Mouse (Mus musculus) heart, embryonic 16.5 days (tissue): ENCODE measurements at regions not wholly inside any gene's neighbourhood (a gene's known extent, or its start where the extent isn't known, plus 50 kb on each side); places are given as distances from the start of the nearest gene placed in this dataset.

Experiments used
- ATAC-seq: fragments of 200-750 bp; cut with Nextera tagmentation; replicated peaks from 2 replicates; pipeline ENCODE4 v1.8.0; 2017; ENCODE audit warnings: moderate number of reproducible peaks; ENCODE audit not compliant: insufficient read depth, low FRiP score; ENCODE audit errors: extremely low read depth
- H3K27ac ChIP-seq: fragments of 300-500 bp; sonication (generic); 2 replicates; pipeline ENCODE4 v1.5.1; 2014; ENCODE audit warnings: mild to moderate bottlenecking, low read length, control low read depth, moderate library complexity
- H3K27me3 ChIP-seq: fragments of 300-500 bp; sonication (generic); 2 replicates; pipeline ENCODE4 v1.6.1; 2014; ENCODE audit warnings: low read length, mixed read lengths; ENCODE audit not compliant: control insufficient read depth, insufficient read depth
- H3K36me3 ChIP-seq: fragments of 300-500 bp; sonication (generic); 2 replicates; pipeline ENCODE4 v1.6.1; 2014; ENCODE audit not compliant: control insufficient read depth, insufficient read depth
- H3K4me1 ChIP-seq: fragments of 300-500 bp; sonication (generic); 2 replicates; pipeline ENCODE4 v1.6.1; 2014; ENCODE audit warnings: low read length, mixed read lengths; ENCODE audit not compliant: control insufficient read depth, insufficient read depth
- H3K4me2 ChIP-seq: fragments of 300-500 bp; sonication (generic); 2 replicates; pipeline ENCODE4 v1.6.1; 2014; ENCODE audit warnings: low read depth, mild to moderate bottlenecking, control low read depth, low read length
- H3K4me3 ChIP-seq: fragments of 300-500 bp; sonication (generic); 2 replicates; pipeline ENCODE4 v1.5.1; 2014; ENCODE audit warnings: mild to moderate bottlenecking, control low read depth, low read length
- H3K9ac ChIP-seq: fragments of 300-500 bp; sonication (generic); 2 replicates; pipeline ENCODE4 v1.6.1; 2014; ENCODE audit warnings: low read length, control low read depth
- H3K9me3 ChIP-seq: fragments of 300-500 bp; sonication (generic); replicated peaks from 2 replicates; pipeline ENCODE4 v1.6.1; 2016; ENCODE audit warnings: low read length; ENCODE audit not compliant: control insufficient read depth
- WGBS: fragments of 180-500 bp; shearing (Covaris S2); extraction: QIAGEN DNeasy Blood & Tissue Kit; methylation state at CpG from one replicate; pipeline ENCODE4 v1.1.7; 2014; 5-methylcytosine and 5-hydroxymethylcytosine counted together

GRCm38 (mm10) chr3:149290228-149290627, 299.9 kb upstream of the Adgrl2 start:
- Histone ChIP-seq H3K27ac (no peak overlapping the region), H3K4me3 (no peak overlapping the region), H3K27me3 (no peaks in the 10 kb centered on the region), H3K36me3 (no peaks in the 10 kb centered on the region), H3K9ac (no peak overlapping the region), H3K4me2 (peak overlapping the region; percentile 27; the same call in 1 of the 2 replicates), H3K9me3 (no peaks in the 10 kb centered on the region), H3K4me1 (no peaks in the 10 kb centered on the region)
- WGBS: 55% methylated on average over 8 of the region's 8 CpGs
- ATAC-seq: no peak

- H3K27me3 ChIP-seq: no peaks in the 10 kb centered on the region
- no peak overlapping the region for H3K27ac ChIP-seq
- H3K9me3 ChIP-seq: no peaks in the 10 kb centered on the region
- H3K9ac ChIP-seq: no peak overlapping the region
- H3K4me3 ChIP-seq: no peak overlapping the region
- H3K36me3 ChIP-seq: no peaks in the 10 kb centered on the region
- H3K4me1 ChIP-seq: no peaks in the 10 kb centered on the region
- H3K4me2 ChIP-seq: no peak overlapping the region
- 89% methylated on average over 4 of the region's 4 CpGs for WGBS
- ATAC-seq: no peak
Observed at GRCm38 (mm10) chr3:149287080-149287479, 296.7 kb upstream of the Adgrl2 start.

- H3K9ac ChIP-seq: no peak overlapping the region
- H3K27me3 ChIP-seq: no peaks in the 10 kb centered on the region
- no peak for ATAC-seq
- H3K27ac ChIP-seq: no peak overlapping the region
- WGBS: 83% methylated on average over 4 of the region's 4 CpGs
- no peaks in the 10 kb centered on the region for H3K9me3 ChIP-seq
- no peak overlapping the region for H3K4me2 ChIP-seq
- no peaks in the 10 kb centered on the region for H3K36me3 ChIP-seq
- H3K4me3 ChIP-seq: no peak overlapping the region
- H3K4me1 ChIP-seq: no peaks in the 10 kb centered on the region
Observed at GRCm38 (mm10) chr3:149284976-149285375, 294.6 kb upstream of the Adgrl2 start.

- no peak overlapping the region for H3K4me3 ChIP-seq
- no peak for ATAC-seq
- no peaks in the 10 kb centered on the region for H3K9me3 ChIP-seq
- H3K36me3 ChIP-seq: no peaks in the 10 kb centered on the region
- H3K27me3 ChIP-seq: no peaks in the 10 kb centered on the region
- H3K4me1 ChIP-seq: no peaks in the 10 kb centered on the region
- H3K4me2 ChIP-seq: no peak overlapping the region
- H3K27ac ChIP-seq: no peak overlapping the region
- H3K9ac ChIP-seq: no peak overlapping the region
- 73% methylated on average over 9 of the region's 9 CpGs for WGBS
Observed at GRCm38 (mm10) chr3:149280807-149281789, 290.7 kb upstream of the Adgrl2 start.

GRCm38 (mm10) chr3:149279338-149279737, 289.0 kb upstream of the Adgrl2 start:
- H3K27ac ChIP-seq: no peak overlapping the region
- 86% methylated on average over 6 of the region's 6 CpGs for WGBS
- no peaks in the 10 kb centered on the region for H3K9me3 ChIP-seq
- H3K4me2 ChIP-seq: no peak overlapping the region
- H3K4me3 ChIP-seq: no peak overlapping the region
- H3K36me3 ChIP-seq: no peaks in the 10 kb centered on the region
- H3K4me1 ChIP-seq: no peaks in the 10 kb centered on the region
- no peaks in the 10 kb centered on the region for H3K27me3 ChIP-seq
- no peak overlapping the region for H3K9ac ChIP-seq
- no peak for ATAC-seq

GRCm38 (mm10) chr3:149277812-149278211, 287.5 kb upstream of the Adgrl2 start:
- Histone ChIP-seq H3K27me3 (no peaks in the 10 kb centered on the region), H3K9me3 (no peaks in the 10 kb centered on the region), H3K27ac (no peak overlapping the region), H3K4me2 (no peak overlapping the region), H3K4me1 (no peaks in the 10 kb centered on the region), H3K4me3 (no peak overlapping the region), H3K9ac (no peak overlapping the region), H3K36me3 (no peaks in the 10 kb centered on the region)
- no peak for ATAC-seq
- 70% methylated on average over 3 of the region's 3 CpGs for WGBS

GRCm38 (mm10) chr3:149275478-149276132, 285.2 kb upstream of the Adgrl2 start:
- Histone ChIP-seq H3K9me3 (no peaks in the 10 kb centered on the region), H3K4me2 (no peak overlapping the region), H3K4me3 (no peak overlapping the region), H3K4me1 (no peaks in the 10 kb centered on the region), H3K27ac (no peak overlapping the region), H3K36me3 (no peaks in the 10 kb centered on the region), H3K9ac (no peak overlapping the region), H3K27me3 (no peaks in the 10 kb centered on the region)
- 57% methylated on average over 6 of the region's 6 CpGs for WGBS
- no peak for ATAC-seq

- no peaks in the 10 kb centered on the region for H3K9me3 ChIP-seq
- no peak overlapping the region for H3K4me3 ChIP-seq
- H3K27ac ChIP-seq: no peak overlapping the region
- no peak for ATAC-seq
- H3K9ac ChIP-seq: no peak overlapping the region
- no peak overlapping the region for H3K4me2 ChIP-seq
- H3K27me3 ChIP-seq: no peaks in the 10 kb centered on the region
- WGBS: 81% methylated on average over 5 of the region's 5 CpGs
- no peaks in the 10 kb centered on the region for H3K4me1 ChIP-seq
- H3K36me3 ChIP-seq: no peaks in the 10 kb centered on the region
Observed at GRCm38 (mm10) chr3:149274987-149275386, 284.6 kb upstream of the Adgrl2 start.
